Mouse (Mus musculus) heart, adult 2 months (tissue): Measurements from ENCODE around the gene Med11. TPM values are rescaled to one million over a fixed set of nuclear protein-coding genes. Genes with fewer than 3 reads are reported as not detected.
"Not testable (repeated sequence)": the region's sequence is repeated elsewhere in the genome, so short reads cannot be mapped to it uniquely, and the experiment has no call there.

Experiments
- DNase-seq, 2 experiments: peaks; one replicate each; pipeline ENCODE4 v3.0.0; 2021
- H3K27ac ChIP-seq: fragments of 200-600 bp; 2 replicates; pipeline ENCODE4 v1.8.1; 2022
- H3K27me3 ChIP-seq: fragments of 200-500 bp; 2 replicates; pipeline ENCODE4 v1.6.1; 2012; ENCODE audit warnings: mild to moderate bottlenecking, low read length, inconsistent platforms, mixed read lengths; ENCODE audit not compliant: control insufficient read depth, insufficient read depth
- H3K36me3 ChIP-seq: fragments of 200-500 bp; 2 replicates; pipeline ENCODE4 v1.6.1; 2012; ENCODE audit warnings: low read length, inconsistent platforms; ENCODE audit not compliant: control insufficient read depth, insufficient read depth
- H3K4me1 ChIP-seq: fragments of 200-500 bp; 2 replicates; pipeline ENCODE4 v1.6.1; 2011; ENCODE audit warnings: low read length; ENCODE audit not compliant: control insufficient read depth, insufficient read depth
- H3K4me3 ChIP-seq: fragments of 200-600 bp; 2 replicates; pipeline ENCODE4 v1.8.1; 2022
- H3K79me2 ChIP-seq: fragments of 200-500 bp; replicated peaks from 2 replicates; pipeline ENCODE4 v1.6.1; 2012; ENCODE audit warnings: mild to moderate bottlenecking, inconsistent platforms, low read length, moderate library complexity, mixed read lengths; ENCODE audit not compliant: control insufficient read depth, insufficient read depth
- H3K9ac ChIP-seq: fragments of 200-500 bp; 2 replicates; pipeline ENCODE4 v1.6.1; 2012; ENCODE audit warnings: low read depth, mild to moderate bottlenecking, control low read depth, inconsistent platforms, low read length, mixed read lengths
- CTCF ChIP-seq: fragments of 200-600 bp; IDR thresholded peaks from 2 replicates; pipeline ENCODE4 v1.8.1; 2022; ENCODE audit warnings: antibody characterized with exemption, mild to moderate bottlenecking, moderate library complexity
- EP300 ChIP-seq: fragments of 200-500 bp; IDR thresholded peaks from 2 replicates; pipeline ENCODE4 v1.6.1; 2011; ENCODE audit warnings: low read depth, low read length, control low read depth; ENCODE audit not compliant: insufficient read depth
- POLR2A ChIP-seq: fragments of 200-500 bp; IDR thresholded peaks from 2 replicates; pipeline ENCODE4 v1.6.1; 2011; ENCODE audit warnings: mild to moderate bottlenecking, low read depth, low read length, control low read depth; ENCODE audit not compliant: insufficient read depth
- WGBS: fragments of 180-500 bp; shearing (Covaris S2); methylation state at CpG from one replicate; pipeline ENCODE4 v1.1.7; 2018; 5-methylcytosine and 5-hydroxymethylcytosine counted together
- intact Hi-C: fragments of 180-260 bp; cut with DNase I; formaldehyde crosslinking; loops from one replicate; pipeline ENCODE4 v1.15.1; 2025
- polyA plus RNA-seq: library from polyadenylated mRNA; depleted of rRNA; stranded (reverse); fragments of >200 nt; gene quantifications from 2 replicates; pipeline ENCODE4 v1.2.3, GENCODE M21; 2012
- total RNA-seq, 2 experiments: library from RNA; stranded (reverse); gene quantifications; 2 replicates each; pipeline ENCODE4 v1.2.3; 2021

Gene Med11
- total and polyA plus RNA-seq, 3 experiments = 6.6 to 9.7 (median 6.7) TPM

DNA sequence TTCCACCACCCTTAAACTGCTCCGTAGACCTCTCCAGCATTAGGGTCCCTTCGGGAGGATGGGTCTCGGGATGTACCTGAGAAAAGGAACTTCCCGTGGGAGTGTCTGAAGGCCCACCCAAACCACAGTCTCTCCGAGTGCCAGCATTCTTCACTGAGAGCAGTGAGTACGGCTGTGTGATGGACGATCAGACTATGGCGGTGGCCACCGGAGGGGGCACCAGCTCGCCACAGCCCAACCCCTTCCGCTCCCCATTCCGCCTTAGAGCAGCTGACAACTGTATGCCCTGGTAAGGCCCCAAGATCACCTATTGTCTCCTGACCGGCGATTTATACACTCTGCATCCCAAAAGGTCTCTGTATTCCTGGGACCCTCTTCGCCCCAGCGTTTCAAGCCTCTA is 13.5 kb downstream of the Med11 start:
- no peak overlapping the region for H3K4me3 ChIP-seq
- peaks cover 3% of the 10 kb centered on the region for H3K36me3 ChIP-seq
- intact Hi-C loops = no loop called here
- H3K27me3 ChIP-seq = no peaks in the 10 kb centered on the region
- H3K27ac ChIP-seq = no peak overlapping the region; the same call in 1 of the 2 replicates
- H3K4me1 ChIP-seq = peaks cover 6% of the 10 kb centered on the region
- no peaks in the 10 kb centered on the region for H3K79me2 ChIP-seq
- H3K9ac ChIP-seq = no peak overlapping the region
- 40% methylated on average over 16 of the region's 16 CpGs for WGBS
- no peak for DNase-seq
- TF ChIP-seq POLR2A = no peak
- no peak for TF ChIP-seq EP300
- TF ChIP-seq CTCF = no peak

DNA sequence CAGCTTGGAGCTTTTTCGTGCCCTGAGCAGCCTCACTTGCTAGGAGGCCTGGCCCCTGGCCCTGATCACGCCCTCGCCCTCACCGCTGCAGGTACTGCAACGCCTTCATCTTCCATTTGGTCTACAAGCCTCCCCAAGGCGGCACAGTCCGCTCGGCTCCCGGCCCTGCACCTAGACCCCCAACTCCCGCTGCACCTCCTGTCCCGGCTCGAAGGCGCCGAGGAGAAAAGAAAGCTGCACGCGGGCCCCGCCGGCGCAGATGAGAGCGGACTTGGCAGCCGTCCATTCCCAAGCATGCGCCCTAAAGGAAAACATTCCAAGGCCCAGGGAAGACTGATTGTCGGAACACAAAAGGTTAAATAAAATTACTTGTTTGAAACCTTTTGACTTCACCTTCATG is 14.1 kb downstream of the Med11 start:
- Histone ChIP-seq H3K4me3 (peak overlapping the region; percentile 8; the same call in 1 of the 2 replicates), H3K27ac (no peak overlapping the region; the same call in 1 of the 2 replicates), H3K4me1 (peaks cover 6% of the 10 kb centered on the region), H3K79me2 (no peaks in the 10 kb centered on the region), H3K36me3 (peaks cover 3% of the 10 kb centered on the region), H3K9ac (peak overlapping the region; percentile 50; the same call in 1 of the 2 replicates), H3K27me3 (no peaks in the 10 kb centered on the region)
- DNase-seq = peak; percentile 43 to 60
- 11% methylated on average over 23 of the region's 23 CpGs for WGBS
- intact Hi-C loops = no loop called here
- TF ChIP-seq CTCF (no peak), EP300 (no peak), POLR2A (no peak)

DNA sequence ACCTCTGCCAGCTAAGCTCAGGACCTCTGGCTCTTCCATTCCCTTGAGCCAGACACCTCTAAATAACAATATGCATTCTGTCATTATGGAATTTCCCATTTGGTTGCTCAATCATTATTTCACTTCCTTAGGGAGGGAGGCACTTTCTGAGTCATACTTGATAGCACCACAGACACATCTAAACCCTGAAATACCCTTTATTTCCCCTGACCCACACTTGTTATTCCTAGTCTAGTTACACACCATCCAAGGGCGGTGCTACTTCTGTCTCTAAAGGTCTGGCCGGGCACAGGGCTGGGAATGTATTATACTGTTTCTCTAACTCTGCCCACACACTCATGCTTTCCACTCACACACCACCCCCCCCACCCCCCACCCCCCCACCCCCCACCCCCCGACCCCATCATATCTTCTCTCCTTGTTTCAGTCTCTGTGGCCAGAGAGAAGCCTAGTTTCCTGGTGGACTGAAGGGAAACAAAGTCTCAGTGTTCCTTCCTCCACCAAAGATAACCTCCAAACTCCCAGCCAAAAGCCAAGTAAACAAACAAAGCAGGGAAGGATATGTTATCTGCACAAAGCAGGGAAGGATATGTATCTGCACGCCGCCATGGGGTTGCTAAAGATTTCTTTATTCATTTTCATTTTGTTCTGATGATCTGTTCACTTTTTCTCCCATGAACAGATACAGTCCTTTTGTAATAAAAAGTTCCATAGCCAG is 16.3 kb downstream of the Med11 start:
- DNase-seq = peak in 1 of 2 experiments; percentile 24
- peak overlapping the region; percentile 81 for H3K27ac ChIP-seq
- peaks cover 6% of the 10 kb centered on the region for H3K4me1 ChIP-seq
- 33% methylated on average over 5 of the region's 5 CpGs for WGBS
- intact Hi-C loops = no loop called here
- H3K36me3 ChIP-seq = peaks cover 3% of the 10 kb centered on the region
- no peaks in the 10 kb centered on the region for H3K79me2 ChIP-seq
- no peak overlapping the region for H3K4me3 ChIP-seq
- no peaks in the 10 kb centered on the region for H3K27me3 ChIP-seq
- TF ChIP-seq CTCF = no peak
- no peak for TF ChIP-seq POLR2A
- TF ChIP-seq EP300 = no peak
- H3K9ac ChIP-seq = no peak overlapping the region

GRCm38 (mm10) chr11:70469764-70470163 is 18.0 kb downstream of the Med11 start:
- WGBS = 80% methylated on average over 3 of the region's 3 CpGs
- H3K79me2 ChIP-seq = no peaks in the 10 kb centered on the region
- H3K4me3 ChIP-seq = no peak overlapping the region
- H3K4me1 ChIP-seq = peaks cover 6% of the 10 kb centered on the region
- DNase-seq = no peak
- H3K36me3 ChIP-seq = peaks cover 3% of the 10 kb centered on the region
- H3K9ac ChIP-seq = no peak overlapping the region
- H3K27ac ChIP-seq = peak overlapping the region; percentile 81
- no peaks in the 10 kb centered on the region for H3K27me3 ChIP-seq
- no peak for TF ChIP-seq EP300
- TF ChIP-seq POLR2A = no peak
- TF ChIP-seq CTCF = no peak
- intact Hi-C loops = no loop called here

DNA sequence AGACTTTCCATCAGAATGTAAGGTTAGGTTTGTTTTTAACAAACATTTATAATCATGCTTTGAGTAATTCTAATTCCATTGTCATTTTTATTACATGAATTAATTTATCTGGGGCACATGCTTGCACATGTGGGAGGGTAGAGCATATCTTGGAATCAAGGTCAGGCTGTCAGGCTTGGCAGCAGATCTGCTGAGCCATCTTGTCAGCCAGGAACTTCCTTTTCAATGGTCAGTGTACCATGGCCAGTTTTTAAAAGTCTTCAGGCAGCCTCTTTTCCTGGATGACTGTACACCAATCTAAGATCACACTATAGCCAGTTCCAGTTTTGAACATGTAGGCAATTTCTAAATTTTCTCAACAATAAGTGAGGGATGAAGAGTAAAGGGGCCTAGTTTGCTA is 21.0 kb downstream of the Med11 start:
- no peak for DNase-seq
- peaks cover 6% of the 10 kb centered on the region for H3K4me1 ChIP-seq
- H3K27ac ChIP-seq = no peak overlapping the region
- peaks cover 3% of the 10 kb centered on the region for H3K36me3 ChIP-seq
- no peak overlapping the region for H3K9ac ChIP-seq
- TF ChIP-seq POLR2A = no peak
- TF ChIP-seq CTCF = no peak
- TF ChIP-seq EP300 = no peak
- no peak overlapping the region for H3K4me3 ChIP-seq
- no peaks in the 10 kb centered on the region for H3K79me2 ChIP-seq
- H3K27me3 ChIP-seq = no peaks in the 10 kb centered on the region
- intact Hi-C loops = no loop called here

- H3K27ac ChIP-seq, H3K4me1 ChIP-seq, intact Hi-C loops, H3K27me3 ChIP-seq, H3K79me2 ChIP-seq, DNase-seq, H3K4me3 ChIP-seq, H3K9ac ChIP-seq, H3K36me3 ChIP-seq: not testable (repeated sequence)
- 87% methylated on average over 5 of the region's 5 CpGs for WGBS
Measured at GRCm38 (mm10) chr11:70473291-70473690, 21.6 kb downstream of the Med11 start.
